Mouse (Mus musculus) right cerebral cortex, adult 18-20 months (tissue): ENCODE measurements around the gene Tent4b.

Experiments used
- DNase-seq: peaks from one replicate; pipeline ENCODE4 v3.0.0; 2022; ENCODE audit warnings: mixed read lengths

Tent4b gene

GRCm38 (mm10) chr8:88307736-88308135 is 108.7 kb downstream of the Tent4b start:
- DNase-seq, result no peak
